Mouse (Mus musculus) T-helper 1 cell (primary cell): ENCODE results near the gene Bpifb4.

Experiments used
- in situ Hi-C: fragments of 300-600 bp; cut with MboI, MseI; formaldehyde crosslinking; loops from one replicate; pipeline ENCODE4 v1.15.1; 2025; ENCODE audit warnings: high pct_unique_total_duplicates

The Bpifb4 gene

GRCm38 (mm10) chr2:153937843-153938242, at the start of gene Bpifb4:
Bpifb4 (plus strand) TSS chr2:153938212.
- in situ Hi-C loops = loop anchor here (10.0 kb wide), 1 partner anchor 1397 kb away; no protein-coding TSS in a partner anchor

- in situ Hi-C loops = no loop called here
These were observed 38.9 kb upstream of the Bpifb4 start for GRCm38 (mm10) chr2:153899111-153899510.

GRCm38 (mm10) chr2:153900088-153900487, 37.9 kb upstream of the Bpifb4 start, which contains the start of gene Bpifb6:
Bpifb6 (plus strand) TSS chr2:153900388.
- in situ Hi-C loops = no loop called here

- in situ Hi-C loops = no loop called here
These were observed 35.3 kb upstream of the Bpifb4 start for GRCm38 (mm10) chr2:153902726-153903125.

GRCm38 (mm10) chr2:153906626-153907025, 31.4 kb upstream of the Bpifb4 start:
- in situ Hi-C loops = no loop called here

- in situ Hi-C loops = no loop called here
These were observed 23.9 kb upstream of the Bpifb4 start for GRCm38 (mm10) chr2:153914151-153914550.

- in situ Hi-C loops = no loop called here
These were observed 20.1 kb upstream of the Bpifb4 start, which contains the start of gene Bpifb3 for GRCm38 (mm10) chr2:153917930-153918329. Bpifb3 (plus strand) TSS chr2:153918230.

- in situ Hi-C loops = loop anchor here (5.0 kb wide), 1 partner anchor 114 kb away; no protein-coding TSS in a partner anchor
These were observed 16.8 kb upstream of the Bpifb4 start for GRCm38 (mm10) chr2:153921246-153921645.

- in situ Hi-C loops = loop anchor here (10.0 kb wide), 1 partner anchor 1405 kb away; no protein-coding TSS in a partner anchor
These were observed 8.1 kb upstream of the Bpifb4 start for GRCm38 (mm10) chr2:153929871-153930413.

- in situ Hi-C loops = loop anchor here (10.0 kb wide), 1 partner anchor 1404 kb away; no protein-coding TSS in a partner anchor
These were observed 6.9 kb upstream of the Bpifb4 start for GRCm38 (mm10) chr2:153931125-153931524.

GRCm38 (mm10) chr2:153933311-153933710, 4.7 kb upstream of the Bpifb4 start:
- in situ Hi-C loops = loop anchor here (10.0 kb wide), 1 partner anchor 1401 kb away; no protein-coding TSS in a partner anchor

GRCm38 (mm10) chr2:153935348-153935747, 2.7 kb upstream of the Bpifb4 start:
- in situ Hi-C loops = loop anchor here (10.0 kb wide), 1 partner anchor 1399 kb away; no protein-coding TSS in a partner anchor

GRCm38 (mm10) chr2:153943537-153943936, 5.5 kb downstream of the Bpifb4 start:
- in situ Hi-C loops = no loop called here

GRCm38 (mm10) chr2:153944567-153944966, 6.6 kb downstream of the Bpifb4 start:
- in situ Hi-C loops = no loop called here

- in situ Hi-C loops = no loop called here
These were observed 14.9 kb downstream of the Bpifb4 start for GRCm38 (mm10) chr2:153952897-153953296.

GRCm38 (mm10) chr2:153953836-153954235, 15.8 kb downstream of the Bpifb4 start:
- in situ Hi-C loops = no loop called here

GRCm38 (mm10) chr2:153962821-153963331, 24.9 kb downstream of the Bpifb4 start:
- in situ Hi-C loops = no loop called here

GRCm38 (mm10) chr2:153963334-153963733, 25.3 kb downstream of the Bpifb4 start:
- in situ Hi-C loops = no loop called here

GRCm38 (mm10) chr2:153970221-153970620, 32.2 kb downstream of the Bpifb4 start:
- in situ Hi-C loops = no loop called here

GRCm38 (mm10) chr2:153974582-153974981, 36.6 kb downstream of the Bpifb4 start, which contains the start of gene Bpifa6:
Bpifa6 (plus strand) TSS chr2:153974945.
- in situ Hi-C loops = no loop called here

- in situ Hi-C loops = no loop called here
These were observed 57.8 kb downstream of the Bpifb4 start for GRCm38 (mm10) chr2:153995770-153996169.

- in situ Hi-C loops = no loop called here
These were observed 62.5 kb downstream of the Bpifb4 start for GRCm38 (mm10) chr2:154000501-154000900.

- in situ Hi-C loops = no loop called here
These were observed 63.0 kb downstream of the Bpifb4 start for GRCm38 (mm10) chr2:154001056-154001455.
